Mouse (Mus musculus) neural tube, embryonic 15.5 days (tissue): ENCODE results near the gene Zfp628. TPM values are rescaled to one million over a fixed set of nuclear protein-coding genes. Genes with fewer than 3 reads are reported as not detected.

Experiments
- ATAC-seq: fragments of 200-750 bp; cut with Nextera tagmentation; 2 replicates; pipeline ENCODE4 v1.8.0; 2017; ENCODE audit warnings: mild to moderate bottlenecking, moderate TSS enrichment, moderate library complexity; ENCODE audit not compliant: low FRiP score
- H3K27ac ChIP-seq: fragments of 300-500 bp; sonication (generic); replicated peaks from 2 replicates; pipeline ENCODE4 v1.5.1; 2015; ENCODE audit warnings: mild to moderate bottlenecking, inconsistent platforms
- H3K27me3 ChIP-seq: fragments of 300-500 bp; sonication (generic); replicated peaks from 2 replicates; pipeline ENCODE4 v1.6.1; 2015; ENCODE audit warnings: inconsistent platforms
- H3K36me3 ChIP-seq: fragments of 300-500 bp; sonication (generic); 2 replicates; pipeline ENCODE4 v1.6.1; 2015; ENCODE audit warnings: inconsistent platforms
- H3K4me1 ChIP-seq: fragments of 300-500 bp; sonication (generic); 2 replicates; pipeline ENCODE4 v1.6.1; 2015; ENCODE audit warnings: inconsistent platforms
- H3K4me2 ChIP-seq: fragments of 300-500 bp; sonication (generic); 2 replicates; pipeline ENCODE4 v1.6.1; 2015; ENCODE audit warnings: inconsistent platforms, mild to moderate bottlenecking, moderate library complexity
- H3K4me3 ChIP-seq: fragments of 300-500 bp; sonication (generic); replicated peaks from 2 replicates; pipeline ENCODE4 v1.5.1; 2015; ENCODE audit warnings: mild to moderate bottlenecking, inconsistent platforms
- H3K9ac ChIP-seq: fragments of 300-500 bp; sonication (generic); replicated peaks from 2 replicates; pipeline ENCODE4 v1.6.1; 2015; ENCODE audit warnings: mild to moderate bottlenecking, inconsistent platforms
- H3K9me3 ChIP-seq: fragments of 300-500 bp; sonication (generic); replicated peaks from 2 replicates; pipeline ENCODE4 v1.6.1; 2016; ENCODE audit warnings: inconsistent platforms
- WGBS: fragments of 180-500 bp; shearing (Covaris S2); methylation state at CpG from one replicate; pipeline ENCODE4 v1.1.7; 2015; ENCODE audit warnings: mixed read lengths; 5-methylcytosine and 5-hydroxymethylcytosine counted together
- polyA plus RNA-seq: library from polyadenylated mRNA; unstranded; fragments of >200 nt; fragmentation: Nextera tagmentation; extraction: Ambion mirVana; gene quantifications from 2 replicates; pipeline ENCODE4 v1.2.1, GENCODE M21; 2015

Gene Zfp628
- polyA plus RNA-seq, 1 experiment from 2014 or later: 3.1 TPM

GRCm38 (mm10) chr7:4919971-4920370, 5.0 kb downstream of the Zfp628 start:
- H3K4me3 ChIP-seq: no peak overlapping the region
- peaks cover 31% of the 10 kb centered on the region for H3K36me3 ChIP-seq
- H3K27ac ChIP-seq: 0 out of 2 replicates have a peak overlapping the region, but pooled peaks have one; percentile 33
- no peak overlapping the region for H3K4me2 ChIP-seq
- peaks cover 62% of the 10 kb centered on the region for H3K4me1 ChIP-seq
- no peak for ATAC-seq
- no peaks in the 10 kb centered on the region for H3K27me3 ChIP-seq
- no peak overlapping the region for H3K9ac ChIP-seq
- 88% methylated on average over 21 of the region's 21 CpGs for WGBS
- no peaks in the 10 kb centered on the region for H3K9me3 ChIP-seq

- Histone ChIP-seq H3K27me3 (no peaks in the 10 kb centered on the region), H3K4me1 (peaks cover 67% of the 10 kb centered on the region), H3K36me3 (peaks cover 31% of the 10 kb centered on the region), H3K4me3 (no peak overlapping the region), H3K9me3 (no peaks in the 10 kb centered on the region), H3K27ac (peak overlapping the region; percentile 99; the same call in 1 of the 2 replicates), H3K4me2 (no peak overlapping the region), H3K9ac (no peak overlapping the region)
- 89% methylated on average over 19 of the region's 19 CpGs for WGBS
- ATAC-seq: no peak
These were observed 5.5 kb downstream of the Zfp628 start for GRCm38 (mm10) chr7:4920496-4920895.

GRCm38 (mm10) chr7:4920976-4921823, 6.2 kb downstream of the Zfp628 start:
- peaks cover 31% of the 10 kb centered on the region for H3K36me3 ChIP-seq

GRCm38 (mm10) chr7:4921824-4922482, 6.9 kb downstream of the Zfp628 start, which contains the start of gene Nat14:
Gene Nat14, plus strand, starts transcription at chr7:4922028.
- no peaks in the 10 kb centered on the region for H3K9me3 ChIP-seq
- peak within 1 kb of the TSS; percentile 47 for H3K4me3 ChIP-seq
- peaks cover 31% of the 10 kb centered on the region for H3K36me3 ChIP-seq
- peaks cover 64% of the 10 kb centered on the region for H3K4me1 ChIP-seq
- WGBS: 30% methylated on average over 8 of the region's 8 CpGs
- H3K27ac ChIP-seq: peak within 1 kb of the TSS; percentile 99
- ATAC-seq: no peak
- H3K9ac ChIP-seq: peak within 1 kb of the TSS; percentile 64
- peak within 1 kb of the TSS; percentile 95 for H3K4me2 ChIP-seq
- H3K27me3 ChIP-seq: no peaks in the 10 kb centered on the region

More at GRCm38 (mm10) chr7:4920976-4921823, 6.2 kb downstream of the Zfp628 start:
- 0 out of 2 replicates have a peak overlapping the region, but pooled peaks have one; percentile 47 for H3K4me3 ChIP-seq
- WGBS: 65% methylated on average over 23 of the region's 23 CpGs
- peaks cover 70% of the 10 kb centered on the region for H3K4me1 ChIP-seq
- no peak for ATAC-seq
- peak overlapping the region; percentile 95 for H3K4me2 ChIP-seq
- H3K27ac ChIP-seq: peak overlapping the region; percentile 99
- H3K27me3 ChIP-seq: no peaks in the 10 kb centered on the region
- H3K9ac ChIP-seq: peak overlapping the region; percentile 64; the same call in 1 of the 2 replicates
- H3K9me3 ChIP-seq: no peaks in the 10 kb centered on the region

GRCm38 (mm10) chr7:4922508-4922907, 7.5 kb downstream of the Zfp628 start:
- Histone ChIP-seq H3K27me3 (no peaks in the 10 kb centered on the region), H3K9me3 (no peaks in the 10 kb centered on the region), H3K9ac (peak overlapping the region; percentile 64), H3K27ac (peak overlapping the region; percentile 99), H3K4me1 (peaks cover 59% of the 10 kb centered on the region), H3K4me2 (peak overlapping the region; percentile 95), H3K4me3 (peak overlapping the region; percentile 47), H3K36me3 (peaks cover 31% of the 10 kb centered on the region)
- peak; percentile 88 for ATAC-seq
- WGBS: 0% methylated on average over 14 of the region's 14 CpGs

- Histone ChIP-seq H3K4me2 (peak overlapping the region; percentile 95), H3K27ac (peak overlapping the region; percentile 99), H3K4me3 (peak overlapping the region; percentile 47), H3K27me3 (no peaks in the 10 kb centered on the region), H3K36me3 (peaks cover 31% of the 10 kb centered on the region), H3K9me3 (no peaks in the 10 kb centered on the region), H3K4me1 (peaks cover 55% of the 10 kb centered on the region), H3K9ac (peak overlapping the region; percentile 64)
- peak; percentile 77 for ATAC-seq
- under 1% methylated on average over 14 of the region's 14 CpGs for WGBS
These were observed 8.0 kb downstream of the Zfp628 start for GRCm38 (mm10) chr7:4922931-4923565.

GRCm38 (mm10) chr7:4923586-4924364, 8.8 kb downstream of the Zfp628 start:
- peak; percentile 9 for ATAC-seq
- peak overlapping the region; percentile 64 for H3K9ac ChIP-seq
- H3K4me1 ChIP-seq: peaks cover 55% of the 10 kb centered on the region
- peaks cover 24% of the 10 kb centered on the region for H3K36me3 ChIP-seq
- peak overlapping the region; percentile 95 for H3K4me2 ChIP-seq
- peak overlapping the region; percentile 99 for H3K27ac ChIP-seq
- 3% methylated on average over 37 of the region's 37 CpGs for WGBS
- peak overlapping the region; percentile 47 for H3K4me3 ChIP-seq
- H3K27me3 ChIP-seq: no peaks in the 10 kb centered on the region
- no peaks in the 10 kb centered on the region for H3K9me3 ChIP-seq

- H3K4me3 ChIP-seq: peak overlapping the region; percentile 47
- no peaks in the 10 kb centered on the region for H3K9me3 ChIP-seq
- peak overlapping the region; percentile 99 for H3K27ac ChIP-seq
- peak overlapping the region; percentile 64 for H3K9ac ChIP-seq
- peaks cover 17% of the 10 kb centered on the region for H3K36me3 ChIP-seq
- H3K27me3 ChIP-seq: no peaks in the 10 kb centered on the region
- no peak for ATAC-seq
- peaks cover 55% of the 10 kb centered on the region for H3K4me1 ChIP-seq
- H3K4me2 ChIP-seq: peak overlapping the region; percentile 95
- 2% methylated on average over 4 of the region's 4 CpGs for WGBS
These were observed 9.5 kb downstream of the Zfp628 start for GRCm38 (mm10) chr7:4924483-4924882.

- peak overlapping the region; percentile 95 for H3K4me2 ChIP-seq
- H3K4me3 ChIP-seq: no peak overlapping the region
- no peaks in the 10 kb centered on the region for H3K9me3 ChIP-seq
- WGBS: 9% methylated on average over 3 of the region's 4 CpGs
- H3K9ac ChIP-seq: no peak overlapping the region
- H3K4me1 ChIP-seq: peaks cover 55% of the 10 kb centered on the region
- no peaks in the 10 kb centered on the region for H3K27me3 ChIP-seq
- H3K27ac ChIP-seq: peak overlapping the region; percentile 99
- H3K36me3 ChIP-seq: peaks cover 13% of the 10 kb centered on the region
- no peak for ATAC-seq
These were observed 9.9 kb downstream of the Zfp628 start for GRCm38 (mm10) chr7:4924891-4925301.

- no peak for ATAC-seq
These were observed 10.7 kb downstream of the Zfp628 start, which contains the start of gene Ssc5d for GRCm38 (mm10) chr7:4925441-4926381. Gene Ssc5d, plus strand, starts transcription at chr7:4925785.

More at GRCm38 (mm10) chr7:4925441-4926381, 10.7 kb downstream of the Zfp628 start, which contains the start of gene Ssc5d:
- Histone ChIP-seq H3K9me3 (no peaks in the 10 kb centered on the region), H3K9ac (peak within 1 kb of the TSS; percentile 28; the same call in 1 of the 2 replicates), H3K27ac (peak within 1 kb of the TSS; percentile 99), H3K4me3 (no peak within 1 kb of the TSS), H3K4me1 (peaks cover 55% of the 10 kb centered on the region), H3K27me3 (no peaks in the 10 kb centered on the region), H3K4me2 (peak within 1 kb of the TSS; percentile 95), H3K36me3 (peaks cover 5% of the 10 kb centered on the region)
- 6% methylated on average over 6 of the region's 6 CpGs for WGBS
